In the genomic region with DNA sequence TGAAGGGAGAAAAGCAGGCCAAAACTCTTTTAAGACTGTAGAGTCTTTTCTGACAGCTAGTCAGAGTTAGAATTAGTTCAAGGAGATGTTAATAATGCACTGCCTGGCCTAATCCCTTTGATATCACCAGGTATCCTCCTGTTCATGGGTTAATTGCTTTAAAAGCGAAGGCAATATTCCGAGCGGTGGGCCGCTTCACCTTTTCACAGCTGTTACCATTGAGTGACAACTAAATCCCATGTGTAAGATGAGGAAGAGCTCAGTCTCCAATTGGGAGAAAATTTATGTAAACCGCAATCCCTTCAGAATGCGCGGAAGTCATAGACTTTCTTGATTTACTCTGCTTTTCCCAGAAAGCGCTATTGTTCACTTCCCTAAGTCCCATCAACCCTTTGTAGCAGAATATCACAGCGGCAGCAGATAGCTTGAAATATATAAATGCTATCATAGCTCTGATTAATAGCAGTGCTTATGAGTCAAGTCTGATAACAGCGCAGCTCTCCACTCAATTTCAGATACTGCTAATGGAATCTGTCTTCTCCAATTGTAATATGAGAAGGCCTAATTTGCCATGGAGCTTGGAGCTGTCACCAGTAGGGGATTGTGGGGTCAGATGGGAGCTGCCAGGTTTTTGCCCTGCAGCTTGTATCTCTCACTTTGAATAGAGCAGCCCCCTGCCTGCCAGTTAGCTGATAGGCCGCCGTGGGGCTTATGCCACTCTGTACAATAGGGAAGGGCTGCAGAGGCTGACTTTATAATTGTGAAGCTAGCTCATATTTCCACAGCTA, we compare ENCODE assay signal across 12 mouse cellular contexts. TPM values are rescaled to one million over a fixed set of nuclear protein-coding genes. Genes with fewer than 3 reads are reported as not detected.
A peak's percentile ranks its signal among the peaks of the same experiment; 100 is the strongest.
DNase-seq lines count a peak whose midpoint lies in the region; ATAC-seq and TF ChIP-seq lines count a peak whose summit lies in the region.
"Had no signal": no experiment of that assay in that cellular context is flagged by ENCODE, and none has a peak within 500 bp of the region (broad histone marks: within the 10 kb centered on the region; RNA-seq: fewer than 3 reads in every experiment).

No protein-coding gene starts in this region.

- no peaks in the 10 kb centered on the region for H3K4me1 ChIP-seq in kidney, postnatal 0 days (replicated peaks; ENCODE audit: insufficient read depth, low read length)
- peaks cover 6% of the 10 kb centered on the region; the same call in 1 of the 2 replicates for H3K4me1 ChIP-seq in forebrain, embryonic 11.5 days (replicated peaks; ENCODE audit: control insufficient read depth, insufficient read depth, low read length)
- no peaks in the 10 kb centered on the region for H3K4me1 ChIP-seq in hindbrain, embryonic 16.5 days (ENCODE audit: control insufficient read depth, insufficient read depth, low read depth, low read length)
- H3K4me1 ChIP-seq in neural tube, embryonic 13.5 days (replicated peaks) = peaks cover 16% of the 10 kb centered on the region

- no peaks in the 10 kb centered on the region for H3K27me3 ChIP-seq in kidney, postnatal 0 days (ENCODE audit: insufficient read depth, low read length)
- H3K27me3 ChIP-seq in forebrain, embryonic 11.5 days (ENCODE audit: control insufficient read depth, insufficient read depth, low read length) = no peaks in the 10 kb centered on the region
- no peaks in the 10 kb centered on the region for H3K27me3 ChIP-seq in hindbrain, embryonic 16.5 days (replicated peaks; ENCODE audit: control insufficient read depth, insufficient read depth, low read length)
- H3K27me3 ChIP-seq in neural tube, embryonic 13.5 days = no peaks in the 10 kb centered on the region
- H3K27me3 ChIP-seq: embryonic facial prominence, embryonic 13.5 days had no signal

- ATAC-seq in kidney, postnatal 0 days (replicated peaks; ENCODE audit: low FRiP score, low read depth) = no peak
- no peak; the same call in 1 of the 2 replicates for ATAC-seq in forebrain, embryonic 11.5 days (replicated peaks; ENCODE audit: low FRiP score)
- ATAC-seq in hindbrain, embryonic 16.5 days = peak; percentile 80
- peak; percentile 67 for ATAC-seq in neural tube, embryonic 13.5 days (ENCODE audit: low read depth)
- ATAC-seq in inflammation-experienced regulatory T-cells, adult 6 months = no peak

- no peak overlapping the region for H3K4me3 ChIP-seq in kidney, postnatal 0 days (replicated peaks; ENCODE audit: low read depth, low read length)
- no peak overlapping the region for H3K4me3 ChIP-seq in forebrain, embryonic 11.5 days (ENCODE audit: low read depth, low read length)
- no peak overlapping the region for H3K4me3 ChIP-seq in hindbrain, embryonic 16.5 days (ENCODE audit: low read length)
- no peak overlapping the region for H3K4me3 ChIP-seq in neural tube, embryonic 13.5 days
- H3K4me3 ChIP-seq: embryonic facial prominence, embryonic 13.5 days; layer of hippocampus, adult 2 months had no signal

- H3K36me3 ChIP-seq in kidney, postnatal 0 days (ENCODE audit: insufficient read depth, low read length) = 0 out of 2 replicates have a peak, but pooled peaks cover 13% of the 10 kb centered on the region
- no peaks in the 10 kb centered on the region for H3K36me3 ChIP-seq in forebrain, embryonic 11.5 days (ENCODE audit: control insufficient read depth, insufficient read depth, low read length)
- peaks cover 9% of the 10 kb centered on the region for H3K36me3 ChIP-seq in hindbrain, embryonic 16.5 days (ENCODE audit: control insufficient read depth, insufficient read depth, low read length)
- H3K36me3 ChIP-seq in neural tube, embryonic 13.5 days = peaks cover 25% of the 10 kb centered on the region

- DNase-seq in kidney, postnatal 0 days (ENCODE audit: low spot score) = peak; percentile 19
- DNase-seq in kidney, adult 9 months = no peak
- DNase-seq in forebrain, embryonic 11.5 days (ENCODE audit: low spot score) = peak; percentile 56
- no peak for DNase-seq in frontal cortex, adult 2 months (ENCODE audit: extremely low spot score in 1 of 2, low spot score in 1 of 2)
- no peak for DNase-seq in adrenal gland, postnatal 14 days
- DNase-seq: lung, postnatal 10 days; thymus, adult 18-20 months had no signal

- H3K27ac ChIP-seq in kidney, postnatal 0 days = no peak overlapping the region
- H3K27ac ChIP-seq in forebrain, embryonic 11.5 days (ENCODE audit: low read depth, low read length) = no peak overlapping the region
- H3K27ac ChIP-seq in hindbrain, embryonic 16.5 days (ENCODE audit: low read depth, low read length) = no peak overlapping the region
- peak overlapping the region; percentile 46; the same call in 1 of the 2 replicates for H3K27ac ChIP-seq in neural tube, embryonic 13.5 days (replicated peaks)
- H3K27ac ChIP-seq: embryonic facial prominence, embryonic 13.5 days; layer of hippocampus, adult 2 months had no signal

- H3K9ac ChIP-seq in kidney, postnatal 0 days (ENCODE audit: low read depth, low read length) = no peak overlapping the region
- H3K9ac ChIP-seq in forebrain, embryonic 11.5 days (ENCODE audit: low read length) = no peak overlapping the region
- H3K9ac ChIP-seq in hindbrain, embryonic 16.5 days (ENCODE audit: low read depth, low read length) = no peak overlapping the region
- H3K9ac ChIP-seq in neural tube, embryonic 13.5 days = no peak overlapping the region
- H3K9ac ChIP-seq: embryonic facial prominence, embryonic 13.5 days had no signal

- 72% methylated on average over 12 of the region's 12 CpGs for WGBS in kidney, postnatal 0 days
- 51% methylated on average over 12 of the region's 12 CpGs for WGBS in forebrain, embryonic 11.5 days
- 55% methylated on average over 12 of the region's 12 CpGs for WGBS in hindbrain, embryonic 16.5 days
- 54% methylated on average over 12 of the region's 12 CpGs for WGBS in neural tube, embryonic 13.5 days

- TF ChIP-seq CTCF in kidney, postnatal 0 days (IDR thresholded peaks at IDR 0.05; ENCODE audit: low read depth) = no peak

- no peak overlapping the region for H3K4me2 ChIP-seq in kidney, postnatal 0 days (ENCODE audit: low read length)
- H3K4me2 ChIP-seq in forebrain, embryonic 11.5 days (ENCODE audit: low read depth, low read length, severe bottlenecking) = no peak overlapping the region
- H3K4me2 ChIP-seq in hindbrain, embryonic 16.5 days (ENCODE audit: low read length) = no peak overlapping the region
- H3K4me2 ChIP-seq in neural tube, embryonic 13.5 days = no peak overlapping the region
- H3K4me2 ChIP-seq: embryonic facial prominence, embryonic 13.5 days had no signal

- H3K9me3 ChIP-seq in kidney, postnatal 0 days (replicated peaks; ENCODE audit: low read length) = no peaks in the 10 kb centered on the region
- no peaks in the 10 kb centered on the region for H3K9me3 ChIP-seq in forebrain, embryonic 11.5 days (ENCODE audit: control insufficient read depth, low read length)
- no peaks in the 10 kb centered on the region for H3K9me3 ChIP-seq in hindbrain, embryonic 16.5 days (ENCODE audit: control insufficient read depth, low read length)
- H3K9me3 ChIP-seq in neural tube, embryonic 13.5 days = no peaks in the 10 kb centered on the region
- H3K9me3 ChIP-seq: embryonic facial prominence, embryonic 13.5 days had no signal

RNA-seq across cellular contexts. Expression of a gene that starts 10.6 kb away (rescaled TPM):
- 13.3 and 14.5 TPM in 2 replicates for polyA plus RNA-seq in kidney, postnatal 0 days (2015; fragmentation: Nextera tagmentation; extraction: Ambion mirVana)
- polyA plus RNA-seq in forebrain, embryonic 11.5 days (2014; fragmentation: Nextera tagmentation; extraction: Ambion mirVana) = 22.7 and 26.4 TPM in 2 replicates
- 13.7 and 16.1 TPM in 2 replicates for polyA plus RNA-seq in hindbrain, embryonic 16.5 days (2015; fragmentation: Nextera tagmentation; extraction: Ambion mirVana)
- 17.9 and 20.1 TPM in 2 replicates for polyA plus RNA-seq in neural tube, embryonic 13.5 days (2015; fragmentation: Nextera tagmentation; extraction: Ambion mirVana)
- polyA plus RNA-seq in inflammation-experienced regulatory T-cells, adult 6 months (2017; shearing (Covaris generic)) = 10 to 100 TPM in 2 of 3 experiments, 1 to 10 TPM in 1; 8.7 to 18.2 (median 17.1) TPM
- 20.1 and 20.3 TPM in 2 replicates for polyA plus RNA-seq in frontal cortex, adult 2 months (2012; rRNA removed)
- total RNA-seq in adrenal gland, postnatal 14 days (2021) = 25.6 and 27.0 TPM in 2 replicates

Comparison
In these comparisons a context has a peak if more than half of its experiments do, and no peak if none do; other contexts are left out.
1. DNase-seq: peak in kidney, postnatal 0 days (single experiment) and forebrain, embryonic 11.5 days (single experiment); none in kidney, adult 9 months (single experiment), frontal cortex, adult 2 months (0 of 2) and adrenal gland, postnatal 14 days (single experiment).
2. ATAC-seq: peak in hindbrain, embryonic 16.5 days (single experiment) and neural tube, embryonic 13.5 days (single experiment); none in kidney, postnatal 0 days (single experiment), forebrain, embryonic 11.5 days (single experiment) and inflammation-experienced regulatory T-cells, adult 6 months (single experiment).